Mouse (Mus musculus): ENCODE results near the gene Krt12. TPM values are rescaled to one million over a fixed set of nuclear protein-coding genes. Genes with fewer than 3 reads are reported as not detected.
A peak's percentile ranks its signal among the peaks of the same experiment; 100 is the strongest.

Krt12 gene
- 0.05 TPM in 1 of 2 replicates, not detected in the other for polyA plus RNA-seq (2012; rRNA removed)

GRCm38 (mm10) chr11:99422159-99422558, at the start of gene Krt12:
Gene Krt12 (minus strand): TSS chr11:99422259.
- TF ChIP-seq CTCF (IDR thresholded peaks at IDR 0.05; ENCODE audit: extremely low read depth, insufficient read depth, insufficient read length, insufficient replicate concordance) (no peak), POLR2A (IDR thresholded peaks at IDR 0.05; ENCODE audit: low read depth, low read length) (no peak)
- 86% methylated on average over 10 of the region's 10 CpGs for WGBS

DNA sequence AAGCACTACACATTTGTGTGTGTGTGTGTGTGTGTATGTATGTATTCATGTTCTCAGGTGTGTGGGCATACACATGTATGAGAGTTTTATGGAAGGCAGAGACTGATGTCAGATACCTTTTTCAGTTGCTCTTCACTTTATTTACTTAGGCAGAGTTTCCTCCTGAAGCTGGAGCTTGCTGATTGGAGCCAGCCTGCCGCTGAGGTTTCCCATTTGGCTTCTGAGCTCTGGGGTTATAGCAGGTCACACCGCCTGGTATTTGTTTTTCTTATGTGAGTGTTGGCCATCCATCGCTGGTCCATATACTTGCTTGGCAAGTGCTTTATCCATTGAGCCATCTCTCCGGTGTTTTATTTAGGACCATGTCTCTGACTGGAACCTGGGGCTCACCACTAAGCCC, 47.2 kb upstream of the Krt12 start:
- Histone ChIP-seq H3K27ac (ENCODE audit: insufficient read depth, low read length) (no peak overlapping the region), H3K4me1 (ENCODE audit: control insufficient read depth, insufficient read depth, insufficient read length) (no peaks in the 10 kb centered on the region), H3K27me3 (ENCODE audit: control insufficient read depth, insufficient read depth, low read length) (no peaks in the 10 kb centered on the region), H3K4me3 (ENCODE audit: extremely low read depth, insufficient read depth, insufficient read length) (no peak overlapping the region), H3K36me3 (ENCODE audit: control insufficient read depth, insufficient read depth, low read length) (no peaks in the 10 kb centered on the region)
- TF ChIP-seq POLR2A (IDR thresholded peaks at IDR 0.05; ENCODE audit: low read depth, low read length) (no peak), CTCF (IDR thresholded peaks at IDR 0.05; ENCODE audit: extremely low read depth, insufficient read depth, insufficient read length, insufficient replicate concordance) (no peak)
- DNase-seq (ENCODE audit: low read depth in 1 of 2, low spot score in 2 of 2): no peak
- WGBS: 74% methylated on average over 4 of the region's 4 CpGs

More at GRCm38 (mm10) chr11:99422159-99422558, at the start of gene Krt12:
- DNase-seq (ENCODE audit: low read depth in 1 of 2, low spot score in 2 of 2): no peak
- peaks cover 2% of the 10 kb centered on the region; the same call in 1 of the 2 replicates for H3K27me3 ChIP-seq (ENCODE audit: control insufficient read depth, insufficient read depth, low read length)
- no peaks in the 10 kb centered on the region for H3K36me3 ChIP-seq (ENCODE audit: control insufficient read depth, insufficient read depth, low read length)
- no peaks in the 10 kb centered on the region for H3K4me1 ChIP-seq (ENCODE audit: control insufficient read depth, insufficient read depth, insufficient read length)
- H3K4me3 ChIP-seq (ENCODE audit: extremely low read depth, insufficient read depth, insufficient read length): no peak within 1 kb of the TSS
- no peak within 1 kb of the TSS for H3K27ac ChIP-seq (ENCODE audit: insufficient read depth, low read length)

DNA sequence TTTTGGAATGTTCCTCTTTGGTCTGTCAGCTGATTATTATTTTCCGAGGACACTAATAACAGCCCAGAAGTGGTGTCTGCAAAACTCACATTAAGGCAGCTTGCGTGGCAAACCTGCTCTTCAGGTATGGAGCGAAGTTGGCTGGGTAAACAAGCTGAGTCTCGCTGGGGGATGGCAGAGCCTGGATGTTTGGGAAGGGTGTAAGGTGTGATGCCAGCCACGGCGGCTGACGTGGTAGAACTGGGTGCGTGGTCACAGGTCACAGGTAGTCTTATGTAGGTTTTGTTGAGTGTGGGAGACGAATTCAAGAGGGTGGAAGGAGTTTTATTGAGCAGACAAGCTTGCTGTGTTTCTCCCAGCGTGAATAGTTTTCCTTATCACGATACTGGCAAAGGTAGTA, 46.5 kb upstream of the Krt12 start:
- WGBS: 84% methylated on average over 11 of the region's 11 CpGs
- DNase-seq (ENCODE audit: low read depth in 1 of 2, low spot score in 2 of 2): no peak
- H3K4me1 ChIP-seq (ENCODE audit: control insufficient read depth, insufficient read depth, insufficient read length): no peaks in the 10 kb centered on the region
- TF ChIP-seq POLR2A (IDR thresholded peaks at IDR 0.05; ENCODE audit: low read depth, low read length): no peak
- TF ChIP-seq CTCF (IDR thresholded peaks at IDR 0.05; ENCODE audit: extremely low read depth, insufficient read depth, insufficient read length, insufficient replicate concordance): no peak
- no peak overlapping the region for H3K4me3 ChIP-seq (ENCODE audit: extremely low read depth, insufficient read depth, insufficient read length)
- no peak overlapping the region for H3K27ac ChIP-seq (ENCODE audit: insufficient read depth, low read length)
- H3K27me3 ChIP-seq (ENCODE audit: control insufficient read depth, insufficient read depth, low read length): no peaks in the 10 kb centered on the region
- H3K36me3 ChIP-seq (ENCODE audit: control insufficient read depth, insufficient read depth, low read length): no peaks in the 10 kb centered on the region

DNA sequence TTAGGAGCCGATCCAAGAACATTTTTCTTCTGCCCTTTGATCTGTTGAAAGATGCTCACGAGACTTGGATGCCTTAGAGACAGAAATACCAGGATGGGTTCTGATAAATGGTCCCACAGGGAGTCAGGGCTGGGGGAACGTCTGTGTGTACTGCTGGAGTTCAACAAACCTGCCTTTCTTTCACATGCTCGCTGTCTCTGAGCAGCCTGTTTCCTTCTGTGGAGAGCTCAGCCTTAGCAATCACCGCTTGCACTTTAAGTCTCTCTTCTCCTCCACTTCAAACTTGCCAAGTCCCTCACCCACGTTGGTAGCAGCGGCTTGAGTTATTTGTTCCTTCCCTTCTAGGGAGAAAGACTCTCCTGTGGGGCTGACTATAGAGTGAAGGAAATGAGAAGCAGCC, 44.3 kb upstream of the Krt12 start:
- WGBS: 39% methylated on average over 7 of the region's 7 CpGs
- Histone ChIP-seq H3K4me3 (ENCODE audit: extremely low read depth, insufficient read depth, insufficient read length) (no peak overlapping the region), H3K27ac (ENCODE audit: insufficient read depth, low read length) (no peak overlapping the region), H3K36me3 (ENCODE audit: control insufficient read depth, insufficient read depth, low read length) (no peaks in the 10 kb centered on the region), H3K27me3 (ENCODE audit: control insufficient read depth, insufficient read depth, low read length) (no peaks in the 10 kb centered on the region), H3K4me1 (ENCODE audit: control insufficient read depth, insufficient read depth, insufficient read length) (no peaks in the 10 kb centered on the region)
- DNase-seq (ENCODE audit: low read depth in 1 of 2, low spot score in 2 of 2): no peak
- TF ChIP-seq CTCF (IDR thresholded peaks at IDR 0.05; ENCODE audit: extremely low read depth, insufficient read depth, insufficient read length, insufficient replicate concordance) (no peak), POLR2A (IDR thresholded peaks at IDR 0.05; ENCODE audit: low read depth, low read length) (no peak)

DNA sequence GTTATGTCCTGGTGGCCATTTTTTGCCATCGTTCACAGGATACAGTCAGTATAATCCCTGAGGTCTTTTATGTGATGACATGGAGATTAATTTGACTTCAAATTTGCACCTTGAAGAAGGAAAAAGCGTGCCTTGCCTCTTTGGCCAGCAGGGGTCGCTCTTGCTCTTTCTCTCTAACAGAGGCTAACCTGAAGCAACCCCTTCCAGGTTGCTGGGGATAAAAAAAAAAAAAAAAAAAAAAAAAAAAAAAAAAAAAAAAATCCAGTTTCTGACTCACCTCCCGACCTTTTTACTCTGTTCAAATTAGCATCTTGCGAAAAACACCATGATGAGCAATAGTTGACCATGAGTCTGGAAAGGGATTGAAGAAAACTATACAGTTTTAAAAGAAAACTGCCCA, 42.8 kb upstream of the Krt12 start:
- no peak overlapping the region for H3K4me3 ChIP-seq (ENCODE audit: extremely low read depth, insufficient read depth, insufficient read length)
- H3K4me1 ChIP-seq (ENCODE audit: control insufficient read depth, insufficient read depth, insufficient read length): no peaks in the 10 kb centered on the region
- no peaks in the 10 kb centered on the region for H3K36me3 ChIP-seq (ENCODE audit: control insufficient read depth, insufficient read depth, low read length)
- peak; percentile 26 to 30 for DNase-seq (ENCODE audit: low read depth in 1 of 2, low spot score in 2 of 2)
- WGBS: 10% methylated on average over 5 of the region's 5 CpGs
- no peaks in the 10 kb centered on the region for H3K27me3 ChIP-seq (ENCODE audit: control insufficient read depth, insufficient read depth, low read length)
- H3K27ac ChIP-seq (ENCODE audit: insufficient read depth, low read length): no peak overlapping the region
- peak; percentile 73; the same call in 1 of the 2 replicates for TF ChIP-seq CTCF (IDR thresholded peaks at IDR 0.05; ENCODE audit: extremely low read depth, insufficient read depth, insufficient read length, insufficient replicate concordance)
- no peak for TF ChIP-seq POLR2A (IDR thresholded peaks at IDR 0.05; ENCODE audit: low read depth, low read length)

GRCm38 (mm10) chr11:99463155-99463554, 41.1 kb upstream of the Krt12 start:
- no peak overlapping the region for H3K4me3 ChIP-seq (ENCODE audit: extremely low read depth, insufficient read depth, insufficient read length)
- H3K27me3 ChIP-seq (ENCODE audit: control insufficient read depth, insufficient read depth, low read length): no peaks in the 10 kb centered on the region
- no peaks in the 10 kb centered on the region for H3K36me3 ChIP-seq (ENCODE audit: control insufficient read depth, insufficient read depth, low read length)
- H3K27ac ChIP-seq (ENCODE audit: insufficient read depth, low read length): no peak overlapping the region
- 12% methylated on average over 8 of the region's 8 CpGs for WGBS
- peak; percentile 9 to 23 for DNase-seq (ENCODE audit: low read depth in 1 of 2, low spot score in 2 of 2)
- TF ChIP-seq POLR2A (IDR thresholded peaks at IDR 0.05; ENCODE audit: low read depth, low read length): no peak
- TF ChIP-seq CTCF (IDR thresholded peaks at IDR 0.05; ENCODE audit: extremely low read depth, insufficient read depth, insufficient read length, insufficient replicate concordance): peak; percentile 79; the same call in 1 of the 2 replicates
- no peaks in the 10 kb centered on the region for H3K4me1 ChIP-seq (ENCODE audit: control insufficient read depth, insufficient read depth, insufficient read length)

- no peaks in the 10 kb centered on the region for H3K27me3 ChIP-seq (ENCODE audit: control insufficient read depth, insufficient read depth, low read length)
- H3K4me3 ChIP-seq (ENCODE audit: extremely low read depth, insufficient read depth, insufficient read length): no peak overlapping the region
- TF ChIP-seq CTCF (IDR thresholded peaks at IDR 0.05; ENCODE audit: extremely low read depth, insufficient read depth, insufficient read length, insufficient replicate concordance) (no peak), POLR2A (IDR thresholded peaks at IDR 0.05; ENCODE audit: low read depth, low read length) (no peak)
- DNase-seq (ENCODE audit: low read depth in 1 of 2, low spot score in 2 of 2): no peak
- WGBS: 81% methylated on average over 7 of the region's 7 CpGs
- H3K27ac ChIP-seq (ENCODE audit: insufficient read depth, low read length): no peak overlapping the region
- no peaks in the 10 kb centered on the region for H3K4me1 ChIP-seq (ENCODE audit: control insufficient read depth, insufficient read depth, insufficient read length)
- H3K36me3 ChIP-seq (ENCODE audit: control insufficient read depth, insufficient read depth, low read length): no peaks in the 10 kb centered on the region
Observed at GRCm38 (mm10) chr11:99461736-99462135, 39.7 kb upstream of the Krt12 start.
